Mouse (Mus musculus) neural tube, embryonic 11.5 days (tissue): ENCODE data around the gene Sohlh1. TPM values are rescaled to one million over a fixed set of nuclear protein-coding genes. Genes with fewer than 3 reads are reported as not detected.
"Not testable (repeated sequence)": the region's sequence is repeated elsewhere in the genome, so short reads cannot be mapped to it uniquely, and the experiment has no call there.

Experiments used
- ATAC-seq: fragments of 200-750 bp; cut with Nextera tagmentation; 2 replicates; pipeline ENCODE4 v1.8.0; 2017; ENCODE audit warnings: moderate number of reproducible peaks, mild to moderate bottlenecking, moderate TSS enrichment, moderate library complexity; ENCODE audit not compliant: insufficient read depth, low FRiP score, low TSS enrichment
- DNase-seq: peaks from one replicate; pipeline ENCODE4 v3.0.0-alpha.2; 2015; ENCODE audit warnings: low spot score
- H3K27ac ChIP-seq: fragments of 300-500 bp; sonication (generic); 2 replicates; pipeline ENCODE4 v1.5.1; 2014; ENCODE audit warnings: low read depth, mild to moderate bottlenecking, low read length
- H3K27me3 ChIP-seq: fragments of 300-500 bp; sonication (generic); 2 replicates; pipeline ENCODE4 v1.6.1; 2014; ENCODE audit warnings: mild to moderate bottlenecking, low read length, mixed read lengths; ENCODE audit not compliant: control insufficient read depth, insufficient read depth
- H3K36me3 ChIP-seq: fragments of 300-500 bp; sonication (generic); 2 replicates; pipeline ENCODE4 v1.6.1; 2014; ENCODE audit warnings: mild to moderate bottlenecking, low read length, moderate library complexity, mixed read lengths; ENCODE audit not compliant: control insufficient read depth, insufficient read depth
- H3K4me1 ChIP-seq: fragments of 300-500 bp; sonication (generic); 2 replicates; pipeline ENCODE4 v1.6.1; 2014; ENCODE audit warnings: low read length, mixed read lengths; ENCODE audit not compliant: control insufficient read depth, insufficient read depth
- H3K4me2 ChIP-seq: fragments of 300-500 bp; sonication (generic); 2 replicates; pipeline ENCODE4 v1.6.1; 2014; ENCODE audit warnings: low read depth, mild to moderate bottlenecking, moderate library complexity
- H3K4me3 ChIP-seq: fragments of 300-500 bp; sonication (generic); 2 replicates; pipeline ENCODE4 v1.5.1; 2014; ENCODE audit warnings: low read depth, low read length
- H3K9ac ChIP-seq: fragments of 300-500 bp; sonication (generic); 2 replicates; pipeline ENCODE4 v1.6.1; 2014; ENCODE audit warnings: mild to moderate bottlenecking, low read length
- H3K9me3 ChIP-seq: fragments of 300-500 bp; sonication (generic); 2 replicates; pipeline ENCODE4 v1.6.1; 2016; ENCODE audit warnings: low read length; ENCODE audit not compliant: control insufficient read depth
- WGBS: fragments of 180-500 bp; shearing (Covaris S2); extraction: QIAGEN DNeasy Blood & Tissue Kit; methylation state at CpG from one replicate; pipeline ENCODE4 v1.1.7; 2014; 5-methylcytosine and 5-hydroxymethylcytosine counted together
- polyA plus RNA-seq: library from polyadenylated mRNA; unstranded; fragments of >200 nt; fragmentation: Nextera tagmentation; extraction: Ambion mirVana; gene quantifications from 2 replicates; pipeline ENCODE4 v1.2.1, GENCODE M21; 2014

Sohlh1 gene
- polyA plus RNA-seq, 1 experiment from 2014 or later, result not detected

DNA sequence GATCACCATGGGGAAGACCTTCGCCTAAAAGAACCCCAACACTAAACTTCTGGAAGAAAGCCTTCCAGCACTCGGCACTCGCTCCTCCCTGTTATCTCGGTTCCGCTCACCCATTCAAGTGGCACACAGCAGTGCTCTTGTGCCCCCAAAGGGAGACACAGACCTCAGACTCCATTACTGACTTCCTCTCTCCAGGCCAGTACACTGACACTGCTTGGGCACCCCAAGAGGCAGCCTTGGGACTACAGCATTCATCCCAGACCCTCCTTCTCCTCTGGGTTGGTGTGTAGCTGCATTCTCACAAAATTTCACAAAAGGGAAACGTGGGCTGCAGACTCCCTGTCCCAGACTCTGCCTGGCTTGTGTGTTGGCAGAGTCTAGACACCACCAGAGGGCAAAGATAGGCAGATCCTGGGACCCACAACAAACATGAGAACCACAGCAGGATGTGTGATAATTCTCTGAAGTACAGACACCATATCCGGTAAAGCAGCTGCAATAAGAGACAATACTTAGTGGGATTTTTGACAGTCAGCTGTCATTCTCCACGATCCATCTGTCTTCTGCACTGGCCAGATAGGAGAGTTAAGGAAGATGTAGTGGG lies 18.6 kb downstream of the Sohlh1 start:
- 87% methylated on average over 8 of the region's 8 CpGs for WGBS
- Histone ChIP-seq H3K9ac (no peak overlapping the region), H3K4me1 (no peaks in the 10 kb centered on the region), H3K36me3 (no peaks in the 10 kb centered on the region), H3K27me3 (no peaks in the 10 kb centered on the region), H3K9me3 (no peaks in the 10 kb centered on the region), H3K4me2 (no peak overlapping the region), H3K27ac (no peak overlapping the region), H3K4me3 (no peak overlapping the region)
- DNase-seq (no peak), ATAC-seq (no peak)

DNA sequence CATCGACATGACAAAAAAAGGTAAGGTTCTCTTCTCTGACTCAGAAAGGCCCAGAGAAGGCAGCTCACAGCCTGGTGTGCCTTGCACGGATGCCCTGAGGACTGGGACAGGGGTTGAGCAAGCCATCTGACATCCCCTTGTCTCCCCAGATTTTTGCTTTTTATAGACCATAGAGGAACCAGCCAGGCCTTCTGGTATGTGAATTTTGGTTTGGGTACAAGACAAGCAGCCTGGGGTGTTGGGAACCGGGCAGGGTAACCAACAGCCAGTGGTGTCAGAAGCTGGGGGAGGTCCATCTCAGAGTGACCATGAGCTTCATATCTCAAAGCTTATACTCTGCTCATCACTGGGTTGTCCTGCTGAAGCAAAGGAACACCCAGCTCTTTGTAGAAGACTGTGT lies 22.3 kb downstream of the Sohlh1 start:
- Histone ChIP-seq H3K27ac (no peak overlapping the region), H3K27me3 (no peaks in the 10 kb centered on the region), H3K9ac (no peak overlapping the region), H3K4me2 (no peak overlapping the region), H3K4me1 (no peaks in the 10 kb centered on the region), H3K4me3 (no peak overlapping the region), H3K36me3 (no peaks in the 10 kb centered on the region), H3K9me3 (no peaks in the 10 kb centered on the region)
- ATAC-seq (no peak), DNase-seq (no peak)
- 85% methylated on average over 3 of the region's 3 CpGs for WGBS

DNA sequence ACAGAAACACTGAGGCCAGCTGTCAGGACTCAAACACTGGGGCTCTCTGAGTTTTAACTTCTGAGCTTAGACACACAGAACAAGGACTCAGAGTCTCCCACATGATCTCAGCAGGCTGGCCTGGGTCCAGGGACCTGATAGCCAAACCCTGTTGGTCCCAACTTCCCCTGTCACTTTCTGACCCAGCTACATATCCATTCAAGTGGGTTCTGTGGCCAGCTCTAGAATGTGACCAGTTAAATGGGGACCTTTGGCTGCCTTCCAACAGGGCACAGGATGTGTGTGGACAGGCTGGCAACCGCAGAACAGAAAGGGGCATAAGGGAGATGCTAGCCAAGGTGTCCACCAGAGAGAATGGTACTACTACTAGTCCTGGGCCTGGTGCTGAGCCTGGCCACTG lies 24.2 kb downstream of the Sohlh1 start, which contains the start of gene Lcn9:
Lcn9 (plus strand) TSS at position 348 of the 400 bp plus-strand sequence.
- DNase-seq (no peak), ATAC-seq (no peak)
- H3K27me3 ChIP-seq, result no peaks in the 10 kb centered on the region
- no peak within 1 kb of the TSS for H3K4me3 ChIP-seq
- H3K9ac ChIP-seq, result no peak within 1 kb of the TSS
- no peak within 1 kb of the TSS for H3K27ac ChIP-seq
- WGBS, result 96% methylated on average over 1 of the region's 1 CpGs
- H3K36me3 ChIP-seq, result no peaks in the 10 kb centered on the region
- no peaks in the 10 kb centered on the region for H3K4me1 ChIP-seq
- H3K4me2 ChIP-seq, result no peak within 1 kb of the TSS
- no peaks in the 10 kb centered on the region for H3K9me3 ChIP-seq

DNA sequence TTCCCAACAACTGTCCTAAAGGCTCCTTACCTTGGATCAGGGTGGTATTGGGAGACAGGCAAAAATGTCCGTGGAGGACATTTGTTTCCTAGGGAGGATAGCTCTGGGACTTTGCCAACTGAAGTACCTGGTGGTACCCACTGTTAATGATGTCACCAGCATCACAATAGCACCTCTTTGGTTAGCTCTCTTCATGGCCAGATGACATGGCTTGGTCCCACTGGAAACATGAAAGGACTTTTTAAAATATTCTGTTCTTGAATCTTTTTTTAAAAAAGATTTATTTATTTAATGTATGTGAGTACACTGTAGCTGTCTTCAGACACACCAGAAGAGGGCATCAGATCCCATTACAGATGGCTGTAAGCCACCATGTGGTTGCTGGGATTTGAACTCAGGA lies 31.3 kb downstream of the Sohlh1 start, which contains the start of gene Glt6d1:
Glt6d1 (minus strand) TSS at position 101 of the 400 bp plus-strand sequence.
- not testable (repeated sequence) for H3K27ac ChIP-seq, H3K4me1 ChIP-seq, H3K9me3 ChIP-seq, H3K36me3 ChIP-seq, H3K4me3 ChIP-seq, H3K4me2 ChIP-seq, ATAC-seq, H3K9ac ChIP-seq, DNase-seq, H3K27me3 ChIP-seq
- WGBS, result 78% methylated on average over 1 of the region's 1 CpGs

DNA sequence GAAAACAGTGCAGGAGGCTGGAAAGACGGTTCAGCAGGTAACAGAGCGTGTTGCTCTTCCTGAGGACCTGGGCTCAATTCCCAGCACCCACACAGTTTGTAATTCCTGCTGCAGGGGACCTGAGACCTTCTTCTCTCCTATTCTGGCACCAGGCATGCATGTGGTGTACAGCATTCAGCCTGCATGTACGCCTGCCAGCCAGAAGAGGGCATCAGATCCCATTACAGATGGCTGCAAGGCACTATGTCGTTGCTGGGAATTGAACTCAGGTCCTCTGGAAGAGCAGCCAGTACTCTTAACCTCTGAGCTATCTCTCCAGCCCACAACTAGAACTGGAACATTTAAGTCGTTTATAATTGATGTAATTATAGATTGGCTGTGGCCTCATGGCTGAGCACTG lies 33.7 kb downstream of the Sohlh1 start:
- Histone ChIP-seq H3K9ac (no peak overlapping the region), H3K4me3 (no peak overlapping the region), H3K4me1 (no peaks in the 10 kb centered on the region), H3K27me3 (no peaks in the 10 kb centered on the region), H3K4me2 (no peak overlapping the region), H3K36me3 (no peaks in the 10 kb centered on the region), H3K9me3 (no peaks in the 10 kb centered on the region), H3K27ac (no peak overlapping the region)
- WGBS, result 76% methylated on average over 5 of the region's 5 CpGs
- DNase-seq, result no peak
- no peak for ATAC-seq

DNA sequence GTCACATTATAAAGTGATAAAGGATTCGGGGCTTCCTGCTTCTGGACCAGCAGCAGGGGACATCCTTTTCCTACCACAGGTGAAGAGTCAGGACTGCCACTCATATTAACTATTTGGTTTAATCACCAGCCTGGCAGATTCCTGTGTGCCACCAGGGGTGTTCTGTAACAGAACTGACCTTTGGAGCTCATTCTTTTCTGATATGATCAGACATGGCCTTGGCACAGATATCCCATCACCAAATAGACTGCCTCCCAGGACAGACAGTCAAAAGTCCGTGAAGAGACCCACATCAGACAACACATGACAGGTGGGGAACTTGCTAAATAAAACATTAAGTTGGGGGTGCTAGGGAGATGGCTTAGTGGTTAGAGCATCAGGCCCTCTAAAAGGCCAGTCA lies 35.3 kb downstream of the Sohlh1 start:
- WGBS, result 89% methylated on average over 2 of the region's 2 CpGs
- H3K27ac ChIP-seq, result no peak overlapping the region

DNA sequence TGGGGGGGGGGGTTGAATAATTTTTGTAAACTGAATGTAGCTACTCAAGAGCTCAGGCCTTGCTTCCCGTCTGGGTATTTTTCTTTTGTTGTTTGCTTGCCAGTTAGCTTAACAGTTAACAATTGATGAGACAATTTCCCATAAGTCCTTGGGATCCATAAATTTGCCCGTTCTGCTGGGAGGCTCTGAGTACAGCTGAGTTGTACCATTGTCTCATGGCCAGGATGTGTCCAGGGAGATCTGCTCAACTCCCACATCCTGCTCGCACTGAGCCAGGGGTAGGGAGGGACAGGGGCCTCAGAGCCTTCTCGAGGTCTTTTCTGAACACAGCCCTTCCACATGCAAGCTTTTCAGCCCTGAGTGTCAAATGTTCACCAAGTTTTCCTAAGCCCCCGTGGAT lies 49.0 kb downstream of the Sohlh1 start:
- no peaks in the 10 kb centered on the region for H3K9me3 ChIP-seq
- H3K4me1 ChIP-seq, result no peaks in the 10 kb centered on the region
- no peak overlapping the region for H3K27ac ChIP-seq
- H3K36me3 ChIP-seq, result no peaks in the 10 kb centered on the region
- H3K4me2 ChIP-seq, result no peak overlapping the region
- no peak for DNase-seq
- no peak for ATAC-seq
- no peaks in the 10 kb centered on the region for H3K27me3 ChIP-seq
- H3K4me3 ChIP-seq, result no peak overlapping the region
- 39% methylated on average over 5 of the region's 5 CpGs for WGBS
- H3K9ac ChIP-seq, result no peak overlapping the region

More for the DNA sequence above, 35.3 kb downstream of the Sohlh1 start:
- no peak for ATAC-seq
- Histone ChIP-seq H3K9me3 (no peaks in the 10 kb centered on the region), H3K4me2 (no peak overlapping the region), H3K4me1 (no peaks in the 10 kb centered on the region), H3K4me3 (no peak overlapping the region), H3K27me3 (no peaks in the 10 kb centered on the region), H3K9ac (no peak overlapping the region), H3K36me3 (no peaks in the 10 kb centered on the region)
- no peak for DNase-seq

DNA sequence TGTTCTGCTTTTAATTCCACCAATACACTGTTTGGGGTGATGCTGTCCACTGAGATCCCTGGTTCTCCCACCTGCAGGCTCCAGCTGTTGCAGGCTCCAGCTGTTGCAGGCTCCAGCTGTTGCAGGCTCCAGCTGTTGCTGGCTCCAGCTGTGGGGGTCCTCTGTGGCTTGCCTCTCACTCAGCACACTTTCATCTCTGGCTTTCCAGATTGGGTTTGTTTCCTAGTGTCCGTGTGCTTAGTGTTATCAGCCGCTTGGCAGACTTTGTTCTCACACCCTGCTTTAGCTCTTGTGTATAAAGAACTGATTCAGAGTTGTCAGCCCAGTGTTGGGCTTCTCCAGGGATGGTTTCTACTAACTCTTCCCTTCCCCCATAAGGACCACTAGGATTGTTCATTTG lies 49.4 kb downstream of the Sohlh1 start:
- Histone ChIP-seq H3K27ac (no peak overlapping the region), H3K9me3 (no peaks in the 10 kb centered on the region), H3K27me3 (no peaks in the 10 kb centered on the region), H3K9ac (no peak overlapping the region), H3K4me2 (no peak overlapping the region), H3K4me3 (no peak overlapping the region), H3K4me1 (no peaks in the 10 kb centered on the region), H3K36me3 (no peaks in the 10 kb centered on the region)
- ATAC-seq (no peak), DNase-seq (no peak)
- 48% methylated on average over 2 of the region's 2 CpGs for WGBS
